In the genomic region with DNA sequence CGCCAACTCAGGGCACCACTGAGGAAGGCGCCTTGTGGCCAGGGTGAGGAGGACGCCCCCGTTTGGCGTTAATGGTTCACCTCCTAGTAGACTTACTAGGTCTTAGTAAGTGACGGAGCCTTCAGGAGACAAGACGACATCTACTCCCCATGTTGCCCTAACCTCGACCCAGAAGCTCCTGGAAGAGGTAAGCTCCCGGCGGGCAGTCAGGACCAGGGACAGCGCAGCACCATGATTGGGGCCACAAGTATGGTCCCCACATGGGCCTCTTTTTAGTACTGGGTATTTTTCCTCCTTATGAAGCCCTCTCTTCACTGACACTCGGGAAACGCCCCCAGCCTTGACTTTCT, we compare ENCODE assay signal across 8 mouse cellular contexts. TPM values are rescaled to one million over a fixed set of nuclear protein-coding genes. Genes with fewer than 3 reads are reported as not detected.
A peak's percentile ranks its signal among the peaks of the same experiment; 100 is the strongest.
DNase-seq lines count a peak whose midpoint lies in the region; ATAC-seq and TF ChIP-seq lines count a peak whose summit lies in the region.

No protein-coding gene starts in this region.

- H3K9ac ChIP-seq in lung, embryonic 14.5 days = peak overlapping the region; percentile 62; the same call in 1 of the 2 replicates
- no peak overlapping the region; the same call in 1 of the 2 replicates for H3K9ac ChIP-seq in embryonic facial prominence, embryonic 12.5 days

- DNase-seq in lung, embryonic 14.5 days = peak; percentile 80
- no peak for DNase-seq in lung, postnatal 25 days (ENCODE audit: low spot score)
- peak; percentile 53 for DNase-seq in lung, postnatal 36 days
- DNase-seq in thymus, postnatal 14 days = peak; percentile 59
- DNase-seq in left cerebral cortex, postnatal 14 days (ENCODE audit: low spot score in 2 of 2) = no peak
- DNase-seq in left cerebral cortex, adult 11 months (ENCODE audit: low spot score) = no peak

- WGBS in lung, embryonic 14.5 days = 1% methylated on average over 13 of the region's 13 CpGs
- WGBS in embryonic facial prominence, embryonic 12.5 days = 2% methylated on average over 13 of the region's 13 CpGs

- ATAC-seq in lung, embryonic 14.5 days (ENCODE audit: insufficient read depth) = no peak
- ATAC-seq in embryonic facial prominence, embryonic 12.5 days (ENCODE audit: insufficient number of reproducible peaks, insufficient read depth, low FRiP score, low TSS enrichment) = no peak
- ATAC-seq in inflammation-experienced regulatory T-cells, adult 6 months = peak; percentile 20

- H3K27me3 ChIP-seq in lung, embryonic 14.5 days (ENCODE audit: insufficient read depth, low read length) = peaks cover 50% of the 10 kb centered on the region
- peaks cover 51% of the 10 kb centered on the region for H3K27me3 ChIP-seq in embryonic facial prominence, embryonic 12.5 days

- peaks cover 15% of the 10 kb centered on the region for H3K36me3 ChIP-seq in lung, embryonic 14.5 days (ENCODE audit: insufficient read depth)
- peaks cover 17% of the 10 kb centered on the region for H3K36me3 ChIP-seq in embryonic facial prominence, embryonic 12.5 days

- H3K4me2 ChIP-seq in lung, embryonic 14.5 days = peak overlapping the region; percentile 76
- H3K4me2 ChIP-seq in embryonic facial prominence, embryonic 12.5 days (replicated peaks) = peak overlapping the region; percentile 95

- H3K4me1 ChIP-seq in lung, embryonic 14.5 days (ENCODE audit: insufficient read depth) = peaks cover 7% of the 10 kb centered on the region
- peaks cover 25% of the 10 kb centered on the region for H3K4me1 ChIP-seq in embryonic facial prominence, embryonic 12.5 days

- TF ChIP-seq CTCF in lung, embryonic 14.5 days (IDR thresholded peaks at IDR 0.05; ENCODE audit: low read depth) = no peak

- peak overlapping the region; percentile 55 for H3K4me3 ChIP-seq in lung, embryonic 14.5 days (ENCODE audit: low read depth, low read length)
- H3K4me3 ChIP-seq in embryonic facial prominence, embryonic 12.5 days = peak overlapping the region; percentile 66

- no peak overlapping the region for H3K27ac ChIP-seq in lung, embryonic 14.5 days (ENCODE audit: low read depth)
- H3K27ac ChIP-seq in embryonic facial prominence, embryonic 12.5 days = 0 out of 2 replicates have a peak overlapping the region, but pooled peaks have one; percentile 69

- H3K9me3 ChIP-seq in lung, embryonic 14.5 days (ENCODE audit: low read depth, low read length) = no peaks in the 10 kb centered on the region
- H3K9me3 ChIP-seq in embryonic facial prominence, embryonic 12.5 days = no peaks in the 10 kb centered on the region

- intact Hi-C loops in left cerebral cortex, postnatal 14 days (cut with DNase I) = no loop called here

RNA-seq across cellular contexts. Expression of gene Mapk11, which starts 0.6 kb away (rescaled TPM):
- polyA plus RNA-seq in lung, embryonic 14.5 days (2014; fragmentation: Nextera tagmentation; extraction: Ambion mirVana) = 11.3 and 13.3 TPM in 2 replicates
- 14.0 and 16.4 TPM in 2 replicates for polyA plus RNA-seq in embryonic facial prominence, embryonic 12.5 days (2016; fragmentation: Nextera tagmentation; extraction: Ambion mirVana)
- 10 to 100 TPM in 2 of 3 experiments, 1 to 10 TPM in 1; 8.2 to 23.6 (median 21.4) TPM for polyA plus RNA-seq in inflammation-experienced regulatory T-cells, adult 6 months (2017; shearing (Covaris generic))
- total RNA-seq in left cerebral cortex, postnatal 14 days (2021) = 10 to 100 TPM; 35.2 to 39.7 TPM

RNA-seq across cellular contexts. Expression of gene Mapk12, which starts 9.5 kb away (rescaled TPM):
- 11.4 and 11.9 TPM in 2 replicates for polyA plus RNA-seq in lung, embryonic 14.5 days (2014; fragmentation: Nextera tagmentation; extraction: Ambion mirVana)
- 7.5 and 7.6 TPM in 2 replicates for polyA plus RNA-seq in embryonic facial prominence, embryonic 12.5 days (2016; fragmentation: Nextera tagmentation; extraction: Ambion mirVana)
- polyA plus RNA-seq in inflammation-experienced regulatory T-cells, adult 6 months (2017; shearing (Covaris generic)) = 1 to 10 TPM in 2 of 3 experiments, under 1 TPM in 1; 0.50 to 3.6 (median 2.8) TPM
- total RNA-seq in left cerebral cortex, postnatal 14 days (2021) = 1 to 10 TPM; 6.7 to 8.2 TPM

RNA-seq across cellular contexts. Expression of gene Hdac10, which starts 21.5 kb away (rescaled TPM):
- polyA plus RNA-seq in lung, embryonic 14.5 days (2014; fragmentation: Nextera tagmentation; extraction: Ambion mirVana) = 18.8 and 19.7 TPM in 2 replicates
- 20.1 and 21.6 TPM in 2 replicates for polyA plus RNA-seq in embryonic facial prominence, embryonic 12.5 days (2016; fragmentation: Nextera tagmentation; extraction: Ambion mirVana)
- polyA plus RNA-seq in inflammation-experienced regulatory T-cells, adult 6 months (2017; shearing (Covaris generic)) = 10 to 100 TPM in 2 of 3 experiments, 1 to 10 TPM in 1; 8.6 to 29.8 (median 25.6) TPM
- 10 to 100 TPM; 12.3 to 13.3 TPM for total RNA-seq in left cerebral cortex, postnatal 14 days (2021)

RNA-seq across cellular contexts. Expression of gene Tubgcp6, which starts 27.1 kb away (rescaled TPM):
- 18.4 and 19.8 TPM in 2 replicates for polyA plus RNA-seq in lung, embryonic 14.5 days (2014; fragmentation: Nextera tagmentation; extraction: Ambion mirVana)
- polyA plus RNA-seq in embryonic facial prominence, embryonic 12.5 days (2016; fragmentation: Nextera tagmentation; extraction: Ambion mirVana) = 20.7 and 23.8 TPM in 2 replicates
- 10 to 100 TPM; 12.2 to 17.7 (median 17.1) TPM for polyA plus RNA-seq in inflammation-experienced regulatory T-cells, adult 6 months (2017; shearing (Covaris generic))
- 10 to 100 TPM; 27.6 to 32.6 TPM for total RNA-seq in left cerebral cortex, postnatal 14 days (2021)

RNA-seq across cellular contexts. Expression of gene Plxnb2, which starts 30.6 kb away (rescaled TPM):
- 149 and 156 TPM in 2 replicates for polyA plus RNA-seq in lung, embryonic 14.5 days (2014; fragmentation: Nextera tagmentation; extraction: Ambion mirVana)
- 169 and 182 TPM in 2 replicates for polyA plus RNA-seq in embryonic facial prominence, embryonic 12.5 days (2016; fragmentation: Nextera tagmentation; extraction: Ambion mirVana)
- polyA plus RNA-seq in inflammation-experienced regulatory T-cells, adult 6 months (2017; shearing (Covaris generic)) = 1 to 10 TPM; 1.0 to 3.7 (median 1.7) TPM
- 10 to 100 TPM; 50.7 to 52.0 TPM for total RNA-seq in left cerebral cortex, postnatal 14 days (2021)

Comparison
In these comparisons a context has a peak if more than half of its experiments do, and no peak if none do; other contexts are left out.
1. DNase-seq: peak in lung, embryonic 14.5 days (single experiment), lung, postnatal 36 days (single experiment) and thymus, postnatal 14 days (single experiment); none in lung, postnatal 25 days (single experiment), left cerebral cortex, postnatal 14 days (0 of 2) and left cerebral cortex, adult 11 months (single experiment).